Mouse (Mus musculus): ENCODE results near the gene Ccser1. TPM values are rescaled to one million over a fixed set of nuclear protein-coding genes. Genes with fewer than 3 reads are reported as not detected.

Ccser1 gene
- polyA plus RNA-seq, 1 experiment from 2014 or later = 6.9 TPM

GRCm38 (mm10) chr6:61729065-61729464 is 548.9 kb downstream of the Ccser1 start:
- H3K27ac ChIP-seq (replicated peaks) = no peak overlapping the region
- no peaks in the 10 kb centered on the region for H3K4me1 ChIP-seq (replicated peaks; ENCODE audit: control insufficient read depth, insufficient read depth)
- no peaks in the 10 kb centered on the region for H3K9me3 ChIP-seq (ENCODE audit: control insufficient read depth, low read length)
- TF ChIP-seq EP300 (optimal IDR thresholded peaks at IDR 0.05) (no peak), CTCF (IDR thresholded peaks at IDR 0.05; ENCODE audit: low read depth) (no peak)
- H3K4me3 ChIP-seq (ENCODE audit: low read depth, low read length) = no peak overlapping the region
- no peaks in the 10 kb centered on the region for H3K27me3 ChIP-seq (ENCODE audit: control insufficient read depth, insufficient read depth, low read length)
- ATAC-seq (ENCODE audit: low FRiP score, low TSS enrichment) = no peak
- no peak for DNase-seq (ENCODE audit: low spot score)
- H3K9ac ChIP-seq (ENCODE audit: low read length) = no peak overlapping the region
- H3K36me3 ChIP-seq (ENCODE audit: control insufficient read depth, insufficient read depth, low read length) = no peaks in the 10 kb centered on the region
- H3K4me2 ChIP-seq (replicated peaks; ENCODE audit: low read depth) = no peak overlapping the region
- WGBS = 23% methylated on average over 1 of the region's 1 CpGs

GRCm38 (mm10) chr6:61730088-61730880 is 550.2 kb downstream of the Ccser1 start:
- 63% methylated on average over 5 of the region's 5 CpGs for WGBS
- TF ChIP-seq EP300 (optimal IDR thresholded peaks at IDR 0.05) (no peak), CTCF (IDR thresholded peaks at IDR 0.05; ENCODE audit: low read depth) (no peak)
- ATAC-seq (ENCODE audit: low FRiP score, low TSS enrichment) = no peak

GRCm38 (mm10) chr6:61746346-61746745 is 566.2 kb downstream of the Ccser1 start:
- Histone ChIP-seq H3K27ac (replicated peaks) (no peak overlapping the region), H3K4me3 (ENCODE audit: low read depth, low read length) (no peak overlapping the region)
- no peak for ATAC-seq (ENCODE audit: low FRiP score, low TSS enrichment)

More at GRCm38 (mm10) chr6:61730088-61730880, 550.2 kb downstream of the Ccser1 start:
- no peak overlapping the region for H3K4me2 ChIP-seq (replicated peaks; ENCODE audit: low read depth)
- no peaks in the 10 kb centered on the region for H3K9me3 ChIP-seq (ENCODE audit: control insufficient read depth, low read length)
- DNase-seq (ENCODE audit: low spot score) = no peak
- no peak overlapping the region for H3K27ac ChIP-seq (replicated peaks)
- H3K4me1 ChIP-seq (replicated peaks; ENCODE audit: control insufficient read depth, insufficient read depth) = no peaks in the 10 kb centered on the region
- no peaks in the 10 kb centered on the region for H3K27me3 ChIP-seq (ENCODE audit: control insufficient read depth, insufficient read depth, low read length)
- no peaks in the 10 kb centered on the region for H3K36me3 ChIP-seq (ENCODE audit: control insufficient read depth, insufficient read depth, low read length)
- H3K4me3 ChIP-seq (ENCODE audit: low read depth, low read length) = no peak overlapping the region
- H3K9ac ChIP-seq (ENCODE audit: low read length) = no peak overlapping the region

GRCm38 (mm10) chr6:61762135-61762534 is 582.0 kb downstream of the Ccser1 start:
- Histone ChIP-seq H3K27ac (replicated peaks) (no peak overlapping the region), H3K36me3 (ENCODE audit: control insufficient read depth, insufficient read depth, low read length) (no peaks in the 10 kb centered on the region), H3K9ac (ENCODE audit: low read length) (no peak overlapping the region), H3K9me3 (ENCODE audit: control insufficient read depth, low read length) (no peaks in the 10 kb centered on the region), H3K27me3 (ENCODE audit: control insufficient read depth, insufficient read depth, low read length) (no peaks in the 10 kb centered on the region), H3K4me1 (replicated peaks; ENCODE audit: control insufficient read depth, insufficient read depth) (no peaks in the 10 kb centered on the region), H3K4me2 (replicated peaks; ENCODE audit: low read depth) (no peak overlapping the region), H3K4me3 (ENCODE audit: low read depth, low read length) (no peak overlapping the region)
- no peak for ATAC-seq (ENCODE audit: low FRiP score, low TSS enrichment)
- TF ChIP-seq CTCF (IDR thresholded peaks at IDR 0.05; ENCODE audit: low read depth) (no peak), EP300 (optimal IDR thresholded peaks at IDR 0.05) (no peak)
- WGBS = 83% methylated on average over 3 of the region's 3 CpGs
- no peak for DNase-seq (ENCODE audit: low spot score)

More at GRCm38 (mm10) chr6:61746346-61746745, 566.2 kb downstream of the Ccser1 start:
- WGBS = 51% methylated on average over 1 of the region's 1 CpGs
- no peaks in the 10 kb centered on the region for H3K9me3 ChIP-seq (ENCODE audit: control insufficient read depth, low read length)
- H3K4me1 ChIP-seq (replicated peaks; ENCODE audit: control insufficient read depth, insufficient read depth) = no peaks in the 10 kb centered on the region
- H3K9ac ChIP-seq (ENCODE audit: low read length) = no peak overlapping the region
- no peak for DNase-seq (ENCODE audit: low spot score)
- TF ChIP-seq EP300 (optimal IDR thresholded peaks at IDR 0.05) (no peak), CTCF (IDR thresholded peaks at IDR 0.05; ENCODE audit: low read depth) (no peak)
- H3K36me3 ChIP-seq (ENCODE audit: control insufficient read depth, insufficient read depth, low read length) = no peaks in the 10 kb centered on the region
- H3K27me3 ChIP-seq (ENCODE audit: control insufficient read depth, insufficient read depth, low read length) = no peaks in the 10 kb centered on the region
- no peak overlapping the region for H3K4me2 ChIP-seq (replicated peaks; ENCODE audit: low read depth)

GRCm38 (mm10) chr6:61763379-61763778 is 583.3 kb downstream of the Ccser1 start:
- Histone ChIP-seq H3K9ac (ENCODE audit: low read length) (no peak overlapping the region), H3K9me3 (ENCODE audit: control insufficient read depth, low read length) (no peaks in the 10 kb centered on the region), H3K4me3 (ENCODE audit: low read depth, low read length) (no peak overlapping the region), H3K27ac (replicated peaks) (no peak overlapping the region), H3K27me3 (ENCODE audit: control insufficient read depth, insufficient read depth, low read length) (no peaks in the 10 kb centered on the region), H3K4me2 (replicated peaks; ENCODE audit: low read depth) (no peak overlapping the region), H3K4me1 (replicated peaks; ENCODE audit: control insufficient read depth, insufficient read depth) (no peaks in the 10 kb centered on the region), H3K36me3 (ENCODE audit: control insufficient read depth, insufficient read depth, low read length) (no peaks in the 10 kb centered on the region)
- no peak for DNase-seq (ENCODE audit: low spot score)
- ATAC-seq (ENCODE audit: low FRiP score, low TSS enrichment) = no peak
- 70% methylated on average over 5 of the region's 5 CpGs for WGBS
- no peak for TF ChIP-seq CTCF (IDR thresholded peaks at IDR 0.05; ENCODE audit: low read depth)
- TF ChIP-seq EP300 (optimal IDR thresholded peaks at IDR 0.05) = no peak

- no peaks in the 10 kb centered on the region for H3K36me3 ChIP-seq (ENCODE audit: control insufficient read depth, insufficient read depth, low read length)
- no peak for DNase-seq (ENCODE audit: low spot score)
- H3K27ac ChIP-seq (replicated peaks) = no peak overlapping the region
- TF ChIP-seq CTCF (IDR thresholded peaks at IDR 0.05; ENCODE audit: low read depth) (no peak), EP300 (optimal IDR thresholded peaks at IDR 0.05) (no peak)
- no peak overlapping the region for H3K9ac ChIP-seq (ENCODE audit: low read length)
- ATAC-seq (ENCODE audit: low FRiP score, low TSS enrichment) = no peak
- no peak overlapping the region for H3K4me3 ChIP-seq (ENCODE audit: low read depth, low read length)
- H3K4me1 ChIP-seq (replicated peaks; ENCODE audit: control insufficient read depth, insufficient read depth) = no peaks in the 10 kb centered on the region
- 61% methylated on average over 2 of the region's 2 CpGs for WGBS
- no peak overlapping the region for H3K4me2 ChIP-seq (replicated peaks; ENCODE audit: low read depth)
- no peaks in the 10 kb centered on the region for H3K9me3 ChIP-seq (ENCODE audit: control insufficient read depth, low read length)
- H3K27me3 ChIP-seq (ENCODE audit: control insufficient read depth, insufficient read depth, low read length) = no peaks in the 10 kb centered on the region
These were observed 585.7 kb downstream of the Ccser1 start for GRCm38 (mm10) chr6:61765801-61766200.

Data from stomach, postnatal 0 days (tissue).